Mouse (Mus musculus) hindbrain, embryonic 10.5 days (tissue): ENCODE data around the gene Tmem189. TPM values are rescaled to one million over a fixed set of nuclear protein-coding genes. Genes with fewer than 3 reads are reported as not detected.

Experiments
- DNase-seq: peaks from one replicate; pipeline ENCODE4 v3.0.0-alpha.2; 2017; ENCODE audit warnings: low spot score
- H3K27ac ChIP-seq: fragments of 300-500 bp; sonication (generic); 2 replicates; pipeline ENCODE4 v1.5.1; 2016; ENCODE audit warnings: mild to moderate bottlenecking, moderate library complexity
- H3K27me3 ChIP-seq: fragments of 300-500 bp; sonication (generic); 2 replicates; pipeline ENCODE4 v1.6.1; 2016; ENCODE audit warnings: mild to moderate bottlenecking; ENCODE audit not compliant: poor library complexity, insufficient read depth, severe bottlenecking
- H3K36me3 ChIP-seq: fragments of 300-500 bp; sonication (generic); 2 replicates; pipeline ENCODE4 v1.6.1; 2016; ENCODE audit warnings: mild to moderate bottlenecking, moderate library complexity
- H3K4me1 ChIP-seq: fragments of 300-500 bp; sonication (generic); replicated peaks from 2 replicates; pipeline ENCODE4 v1.6.1; 2016; ENCODE audit warnings: mild to moderate bottlenecking
- H3K4me3 ChIP-seq: fragments of 300-500 bp; sonication (generic); 2 replicates; pipeline ENCODE4 v1.5.1; 2016; ENCODE audit warnings: mild to moderate bottlenecking, moderate library complexity
- H3K9me3 ChIP-seq: fragments of 300-500 bp; sonication (generic); 2 replicates; pipeline ENCODE4 v1.6.1; 2016; ENCODE audit warnings: mild to moderate bottlenecking, moderate library complexity
- whole genome bisulfite sequencing: fragments of 180-500 bp; shearing (Covaris S2); methylation state at CpG from one replicate; pipeline ENCODE4 v1.1.7; 2016; 5-methylcytosine and 5-hydroxymethylcytosine counted together
- polyA plus RNA-seq: library from polyadenylated mRNA; unstranded; fragments of >200 nt; fragmentation: Nextera tagmentation; extraction: Ambion mirVana; gene quantifications from 2 replicates; pipeline ENCODE4 v1.2.1, GENCODE M21; 2016

Gene Tmem189
- polyA plus RNA-seq, 1 experiment from 2014 or later = 41.2 TPM

GRCm38 (mm10) chr2:167599917-167600316 is 89.7 kb downstream of the Tmem189 start:
- no peak for DNase-seq
- H3K27me3 ChIP-seq = peaks cover 59% of the 10 kb centered on the region
- WGBS = 79% methylated on average over 6 of the region's 6 CpGs

GRCm38 (mm10) chr2:167599195-167599594 is 90.4 kb downstream of the Tmem189 start:
- no peaks in the 10 kb centered on the region for H3K9me3 ChIP-seq
- no peak for DNase-seq
- peaks cover 52% of the 10 kb centered on the region for H3K27me3 ChIP-seq
- 71% methylated on average over 5 of the region's 5 CpGs for WGBS
- no peak overlapping the region for H3K4me3 ChIP-seq
- H3K4me1 ChIP-seq = peaks cover 53% of the 10 kb centered on the region
- no peak overlapping the region for H3K27ac ChIP-seq
- H3K36me3 ChIP-seq = no peaks in the 10 kb centered on the region

More at GRCm38 (mm10) chr2:167599917-167600316, 89.7 kb downstream of the Tmem189 start:
- Histone ChIP-seq H3K36me3 (no peaks in the 10 kb centered on the region), H3K4me1 (peaks cover 53% of the 10 kb centered on the region), H3K9me3 (no peaks in the 10 kb centered on the region), H3K4me3 (no peak overlapping the region), H3K27ac (no peak overlapping the region)

- WGBS = 23% methylated on average over 40 of the region's 40 CpGs
- peak overlapping the region; percentile 43 for H3K4me3 ChIP-seq
- no peaks in the 10 kb centered on the region for H3K36me3 ChIP-seq
- H3K4me1 ChIP-seq = peaks cover 54% of the 10 kb centered on the region
- peaks cover 38% of the 10 kb centered on the region for H3K27me3 ChIP-seq
- H3K27ac ChIP-seq = peak overlapping the region; percentile 83
- DNase-seq = peak; percentile 75
- H3K9me3 ChIP-seq = no peaks in the 10 kb centered on the region
Measured at GRCm38 (mm10) chr2:167597492-167598186, 92.0 kb downstream of the Tmem189 start.

GRCm38 (mm10) chr2:167596726-167597491 is 92.7 kb downstream of the Tmem189 start:
- peak overlapping the region; percentile 83 for H3K27ac ChIP-seq
- 29% methylated on average over 27 of the region's 27 CpGs for WGBS

GRCm38 (mm10) chr2:167596262-167596661 is 93.4 kb downstream of the Tmem189 start:
- no peaks in the 10 kb centered on the region for H3K9me3 ChIP-seq
- DNase-seq = no peak
- WGBS = 42% methylated on average over 4 of the region's 4 CpGs
- peaks cover 32% of the 10 kb centered on the region for H3K27me3 ChIP-seq
- peaks cover 57% of the 10 kb centered on the region for H3K4me1 ChIP-seq
- no peak overlapping the region for H3K4me3 ChIP-seq
- H3K36me3 ChIP-seq = no peaks in the 10 kb centered on the region
- H3K27ac ChIP-seq = peak overlapping the region; percentile 83

More at GRCm38 (mm10) chr2:167596726-167597491, 92.7 kb downstream of the Tmem189 start:
- peaks cover 54% of the 10 kb centered on the region for H3K4me1 ChIP-seq
- H3K9me3 ChIP-seq = no peaks in the 10 kb centered on the region
- peak; percentile 49 for DNase-seq
- H3K27me3 ChIP-seq = peaks cover 32% of the 10 kb centered on the region
- peak overlapping the region; percentile 43 for H3K4me3 ChIP-seq
- no peaks in the 10 kb centered on the region for H3K36me3 ChIP-seq

GRCm38 (mm10) chr2:167595761-167596171 is 93.9 kb downstream of the Tmem189 start:
- H3K27ac ChIP-seq = peak overlapping the region; percentile 83
- H3K4me1 ChIP-seq = peaks cover 57% of the 10 kb centered on the region
- no peaks in the 10 kb centered on the region for H3K36me3 ChIP-seq
- H3K27me3 ChIP-seq = peaks cover 32% of the 10 kb centered on the region
- DNase-seq = peak; percentile 77
- 38% methylated on average over 14 of the region's 14 CpGs for WGBS
- H3K4me3 ChIP-seq = no peak overlapping the region; the same call in 1 of the 2 replicates
- no peaks in the 10 kb centered on the region for H3K9me3 ChIP-seq

GRCm38 (mm10) chr2:167594444-167594934 is 95.1 kb downstream of the Tmem189 start:
- WGBS = 23% methylated on average over 10 of the region's 10 CpGs
- H3K9me3 ChIP-seq = no peaks in the 10 kb centered on the region
- DNase-seq = peak; percentile 37
- peaks cover 29% of the 10 kb centered on the region for H3K27me3 ChIP-seq
- H3K36me3 ChIP-seq = no peaks in the 10 kb centered on the region
- H3K4me3 ChIP-seq = no peak overlapping the region
- peaks cover 55% of the 10 kb centered on the region for H3K4me1 ChIP-seq
- peak overlapping the region; percentile 83 for H3K27ac ChIP-seq

GRCm38 (mm10) chr2:167593551-167594250 is 95.9 kb downstream of the Tmem189 start:
- no peak for DNase-seq
- WGBS = 88% methylated on average over 4 of the region's 4 CpGs
- H3K4me1 ChIP-seq = peaks cover 63% of the 10 kb centered on the region
- 0 out of 2 replicates have a peak overlapping the region, but pooled peaks have one; percentile 36 for H3K27ac ChIP-seq
- no peak overlapping the region for H3K4me3 ChIP-seq
- H3K36me3 ChIP-seq = no peaks in the 10 kb centered on the region
- H3K27me3 ChIP-seq = peaks cover 35% of the 10 kb centered on the region
- H3K9me3 ChIP-seq = no peaks in the 10 kb centered on the region

Other genes starting within 250 kb of the Tmem189 start
- 137 TPM in 2 replicates for gene Rnf114, start 197.2 kb downstream of the Tmem189 start, polyA plus RNA-seq
- gene Spata2, start 196.9 kb downstream of the Tmem189 start, polyA plus RNA-seq = 20.1 and 25.1 TPM in 2 replicates
- 45.3 and 45.5 TPM in 2 replicates for gene Snai1, start 151.6 kb downstream of the Tmem189 start, polyA plus RNA-seq
- gene Ube2v1, start 57.7 kb downstream of the Tmem189 start, polyA plus RNA-seq = 385 and 396 TPM in 2 replicates
- 4.1 and 6.7 TPM in 2 replicates for gene Gm20431, start 28.3 kb downstream of the Tmem189 start, polyA plus RNA-seq
- gene Cebpb, start 907 bp downstream of the Tmem189 start, polyA plus RNA-seq = 1.1 and 1.5 TPM in 2 replicates
- 75.9 and 86.1 TPM in 2 replicates for gene Ptpn1, start 242.2 kb upstream of the Tmem189 start, polyA plus RNA-seq